Mouse (Mus musculus): ENCODE data around the gene Ebf1. TPM values are rescaled to one million over a fixed set of nuclear protein-coding genes. Genes with fewer than 3 reads are reported as not detected.

Gene Ebf1
- polyA plus RNA-seq, 1 experiment from 2014 or later: 54.5 TPM

- Histone ChIP-seq H3K4me1 (ENCODE audit: control insufficient read depth, insufficient read depth, low read length) (peaks cover 7% of the 10 kb centered on the region; the same call in 1 of the 2 replicates), H3K4me2 (ENCODE audit: low read depth, low read length) (peak overlapping the region; percentile 29; the same call in 1 of the 2 replicates), H3K27ac (replicated peaks; ENCODE audit: low read depth, low read length) (no peak overlapping the region), H3K27me3 (replicated peaks; ENCODE audit: control insufficient read depth, insufficient read depth, low read length) (no peaks in the 10 kb centered on the region), H3K9ac (ENCODE audit: low read depth, low read length) (peak overlapping the region; percentile 31; the same call in 1 of the 2 replicates), H3K9me3 (ENCODE audit: control insufficient read depth, low read length) (no peaks in the 10 kb centered on the region), H3K36me3 (ENCODE audit: control insufficient read depth, insufficient read depth, low read length) (no peaks in the 10 kb centered on the region), H3K4me3 (ENCODE audit: low read depth, low read length) (no peak overlapping the region)
- WGBS: 22% methylated on average over 11 of the region's 11 CpGs
- ATAC-seq (ENCODE audit: low read depth) (no peak), DNase-seq (ENCODE audit: low spot score) (peak; percentile 32)
These were observed 409.6 kb downstream of the Ebf1 start for GRCm38 (mm10) chr11:45026674-45027073.

GRCm38 (mm10) chr11:45027076-45027475 is 410.0 kb downstream of the Ebf1 start:
- Histone ChIP-seq H3K27ac (replicated peaks; ENCODE audit: low read depth, low read length) (no peak overlapping the region), H3K9me3 (ENCODE audit: control insufficient read depth, low read length) (no peaks in the 10 kb centered on the region), H3K36me3 (ENCODE audit: control insufficient read depth, insufficient read depth, low read length) (no peaks in the 10 kb centered on the region), H3K27me3 (replicated peaks; ENCODE audit: control insufficient read depth, insufficient read depth, low read length) (no peaks in the 10 kb centered on the region), H3K9ac (ENCODE audit: low read depth, low read length) (peak overlapping the region; percentile 31; the same call in 1 of the 2 replicates), H3K4me3 (ENCODE audit: low read depth, low read length) (no peak overlapping the region), H3K4me1 (ENCODE audit: control insufficient read depth, insufficient read depth, low read length) (peaks cover 7% of the 10 kb centered on the region; the same call in 1 of the 2 replicates), H3K4me2 (ENCODE audit: low read depth, low read length) (peak overlapping the region; percentile 29; the same call in 1 of the 2 replicates)
- WGBS: 53% methylated on average over 7 of the region's 7 CpGs
- DNase-seq (ENCODE audit: low spot score): no peak
- no peak for ATAC-seq (ENCODE audit: low read depth)

- H3K4me1 ChIP-seq (ENCODE audit: control insufficient read depth, insufficient read depth, low read length): no peaks in the 10 kb centered on the region
- H3K27me3 ChIP-seq (replicated peaks; ENCODE audit: control insufficient read depth, insufficient read depth, low read length): no peaks in the 10 kb centered on the region
- no peak for DNase-seq (ENCODE audit: low spot score)
- H3K4me3 ChIP-seq (ENCODE audit: low read depth, low read length): no peak overlapping the region
- H3K4me2 ChIP-seq (ENCODE audit: low read depth, low read length): no peak overlapping the region
- H3K36me3 ChIP-seq (ENCODE audit: control insufficient read depth, insufficient read depth, low read length): no peaks in the 10 kb centered on the region
- no peak overlapping the region for H3K27ac ChIP-seq (replicated peaks; ENCODE audit: low read depth, low read length)
- no peak for ATAC-seq (ENCODE audit: low read depth)
- H3K9ac ChIP-seq (ENCODE audit: low read depth, low read length): no peak overlapping the region
- WGBS: 87% methylated on average over 7 of the region's 7 CpGs
- no peaks in the 10 kb centered on the region for H3K9me3 ChIP-seq (ENCODE audit: control insufficient read depth, low read length)
These were observed 438.9 kb downstream of the Ebf1 start for GRCm38 (mm10) chr11:45055744-45056610.

Other genes with a start within 250 kb of the Ebf1 start
- 0.21 TPM in 1 of 2 replicates, not detected in the other for gene Il12b, start 217.3 kb upstream of the Ebf1 start, polyA plus RNA-seq (2014; fragmentation: Nextera tagmentation; extraction: Ambion mirVana)
- gene Ublcp1, start 146.8 kb upstream of the Ebf1 start, polyA plus RNA-seq (2014; fragmentation: Nextera tagmentation; extraction: Ambion mirVana): 57.4 and 60.4 TPM in 2 replicates
- gene Rnf145, start 98.4 kb upstream of the Ebf1 start, polyA plus RNA-seq (2014; fragmentation: Nextera tagmentation; extraction: Ambion mirVana): 82.8 and 85.4 TPM in 2 replicates